Mouse (Mus musculus) CH12.LX (cell line): ENCODE results near the gene Zfp51. TPM values are rescaled to one million over a fixed set of nuclear protein-coding genes. Genes with fewer than 3 reads are reported as not detected.
A peak's percentile ranks its signal among the peaks of the same experiment; 100 is the strongest.
"Not testable (repeated sequence)": the region's sequence is repeated elsewhere in the genome, so short reads cannot be mapped to it uniquely, and the experiment has no call there.

Source experiments
- DNase-seq: peaks from one replicate; pipeline ENCODE4 v3.0.0-alpha.2; 2013; ENCODE audit errors: extremely low read depth
- H3K27ac ChIP-seq: 2 replicates; pipeline ENCODE4 v1.5.1; 2012; ENCODE audit warnings: low read depth, mild to moderate bottlenecking, control low read depth, moderate library complexity; ENCODE audit not compliant: insufficient read depth
- H3K27me3 ChIP-seq: replicated peaks from 2 replicates; pipeline ENCODE3; 2012; ENCODE audit warnings: inconsistent platforms
- H3K36me3 ChIP-seq, 2 experiments: replicated peaks in 1 of 2; 2 replicates each; pipeline versions ENCODE3 to v1.6.1; 2012; ENCODE audit warnings: inconsistent platforms in 1 of 2, low read length in 1 of 2, mild to moderate bottlenecking in 1 of 2, mixed read lengths in 1 of 2, moderate library complexity in 1 of 2; ENCODE audit not compliant: control insufficient read depth in 1 of 2, insufficient read depth in 1 of 2
- H3K4me1 ChIP-seq, 2 experiments: 2 replicates each; pipeline ENCODE4 v1.6.1; 2012; ENCODE audit warnings: inconsistent platforms in 1 of 2, moderate library complexity in 1 of 2; ENCODE audit not compliant: insufficient read depth in 2 of 2, control insufficient read depth in 1 of 2
- H3K4me2 ChIP-seq: 2 replicates; pipeline ENCODE4 v1.6.1; 2012; ENCODE audit warnings: low read depth, mild to moderate bottlenecking, control low read depth; ENCODE audit not compliant: poor library complexity, insufficient read depth, severe bottlenecking
- H3K4me3 ChIP-seq, 3 experiments: fragments of 150-350 bp in 1 of 3; sonication (generic) in 1 of 3; replicated peaks in 1 of 3; 2 replicates each; pipeline versions ENCODE3 to v1.5.1; 2011 to 2012; ENCODE audit warnings: low read depth in 2 of 3, low read length in 2 of 3, mild to moderate bottlenecking in 2 of 3, moderate library complexity in 2 of 3, control low read depth in 1 of 3, improper control_type of control experiment in 1 of 3, inconsistent platforms in 1 of 3, mixed read lengths in 1 of 3; ENCODE audit not compliant: poor library complexity in 1 of 3
- H3K79me2 ChIP-seq: replicated peaks from 2 replicates; pipeline ENCODE4 v1.6.1; 2012; ENCODE audit warnings: mild to moderate bottlenecking, moderate library complexity; ENCODE audit not compliant: control insufficient read depth, poor library complexity, insufficient read depth, severe bottlenecking; ENCODE audit errors: extremely low read depth
- H3K9ac ChIP-seq: 2 replicates; pipeline ENCODE4 v1.6.1; 2012; ENCODE audit warnings: low read depth, mild to moderate bottlenecking, control low read depth, moderate library complexity; ENCODE audit not compliant: insufficient read depth
- H3K9me3 ChIP-seq: replicated peaks from 2 replicates; pipeline ENCODE3; 2012; ENCODE audit warnings: low read length, inconsistent platforms, mixed read lengths
- CTCF ChIP-seq, 2 experiments: IDR thresholded peaks in 1 of 2; conservative IDR thresholded peaks in 1 of 2; 2 replicates each; pipeline ENCODE4 v1.5.1; 2011 to 2012; ENCODE audit warnings: low read depth in 2 of 2, low read length in 2 of 2, improper control_type of control experiment in 1 of 2, inconsistent platforms in 1 of 2, mild to moderate bottlenecking in 1 of 2, moderate library complexity in 1 of 2
- E2F4 ChIP-seq: IDR thresholded peaks from 2 replicates; pipeline ENCODE4 v1.6.1; 2011; ENCODE audit warnings: low read depth, low read length, improper control_type of control experiment; ENCODE audit not compliant: insufficient replicate concordance
- ELF1 ChIP-seq: IDR thresholded peaks from 2 replicates; pipeline ENCODE4 v1.6.1; 2014; ENCODE audit warnings: low read depth, mild to moderate bottlenecking, inconsistent platforms, low read length, improper control_type of control experiment
- GABPA ChIP-seq: IDR thresholded peaks from 2 replicates; pipeline ENCODE4 v1.6.1; 2012; ENCODE audit warnings: low read depth, low read length, improper control_type of control experiment, inconsistent platforms; ENCODE audit not compliant: insufficient replicate concordance
- HCFC1 ChIP-seq: IDR thresholded peaks from 2 replicates; pipeline ENCODE4 v1.6.1; 2012; ENCODE audit warnings: low read depth, mild to moderate bottlenecking, inconsistent platforms, low read length, improper control_type of control experiment
- MAX ChIP-seq: IDR thresholded peaks from 2 replicates; pipeline ENCODE4 v1.6.1; 2011; ENCODE audit warnings: low read length, improper control_type of control experiment
- MEF2A ChIP-seq: IDR thresholded peaks from 2 replicates; pipeline ENCODE4 v1.6.1; 2014; ENCODE audit warnings: low read depth, mild to moderate bottlenecking, inconsistent platforms, low read length, improper control_type of control experiment, borderline replicate concordance
- MXI1 ChIP-seq: IDR thresholded peaks from 2 replicates; pipeline ENCODE4 v1.6.1; 2011; ENCODE audit warnings: mild to moderate bottlenecking, low read depth, low read length, improper control_type of control experiment
- RAD21 ChIP-seq: IDR thresholded peaks from 2 replicates; pipeline ENCODE4 v1.6.1; 2011; ENCODE audit warnings: low read depth, mild to moderate bottlenecking, low read length, improper control_type of control experiment, moderate library complexity
- RCOR1 ChIP-seq: conservative IDR thresholded peaks from 2 replicates; pipeline ENCODE4 v1.6.1; 2012; ENCODE audit warnings: low read depth, mild to moderate bottlenecking, inconsistent platforms, low read length, improper control_type of control experiment
- SMC3 ChIP-seq: IDR thresholded peaks from 2 replicates; pipeline ENCODE4 v1.6.1; 2011; ENCODE audit warnings: low read depth, low read length, improper control_type of control experiment
- TBP ChIP-seq: conservative IDR thresholded peaks from 2 replicates; pipeline ENCODE4 v1.6.1; 2011; ENCODE audit warnings: low read depth, low read length, improper control_type of control experiment
- TCF12 ChIP-seq: IDR thresholded peaks from 2 replicates; pipeline ENCODE4 v1.6.1; 2014; ENCODE audit warnings: low read depth, mild to moderate bottlenecking, inconsistent platforms, low read length, improper control_type of control experiment
- UBTF ChIP-seq: IDR thresholded peaks from 2 replicates; pipeline ENCODE4 v1.6.1; 2012; ENCODE audit warnings: low read depth, mild to moderate bottlenecking, inconsistent platforms, low read length, improper control_type of control experiment, moderate library complexity
- USF2 ChIP-seq: conservative IDR thresholded peaks from 2 replicates; pipeline ENCODE4 v1.6.1; 2011; ENCODE audit warnings: low read depth, low read length, improper control_type of control experiment
- ZC3H11A ChIP-seq: IDR thresholded peaks from 2 replicates; pipeline ENCODE4 v1.6.1; 2012; ENCODE audit warnings: low read depth, mild to moderate bottlenecking, inconsistent platforms, low read length, improper control_type of control experiment
- ZKSCAN1 ChIP-seq: IDR thresholded peaks from 2 replicates; pipeline ENCODE4 v1.6.1; 2012; ENCODE audit warnings: low read depth, inconsistent platforms, low read length, improper control_type of control experiment, borderline replicate concordance
- ZNF384 ChIP-seq: IDR thresholded peaks from 2 replicates; pipeline ENCODE4 v1.6.1; 2012; ENCODE audit warnings: low read depth, low read length, improper control_type of control experiment, inconsistent platforms
- dilution Hi-C: fragments of 300-500 bp; cut with MboI; formaldehyde crosslinking; loops from 2 replicates; pipeline ENCODE4 v1.14.3; 2020; ENCODE audit warnings: low sequenced_read_pairs; ENCODE audit not compliant: extremely low pct_unique_long_range_greater_than_20kb, extremely low pct_ligation_motif_present
- in situ Hi-C: fragments of 300-500 bp; cut with MboI; formaldehyde crosslinking; loops from 3 replicates; pipeline ENCODE4 v1.14.3; 2019; ENCODE audit warnings: low sequenced_read_pairs, low pct_ligation_motif_present, low pct_unique_long_range_greater_than_20kb, mixed read lengths
- polyA plus RNA-seq: library from polyadenylated mRNA; unstranded; fragments of >175 nt; gene quantifications from 2 replicates; pipeline ENCODE4 v1.2.1, GENCODE M21; 2012; ENCODE audit warnings: low read depth; ENCODE audit not compliant: insufficient read length
- total RNA-seq, 2 experiments: library from RNA; depleted of rRNA; stranded (reverse); fragments of 300-350 nt in 1 of 2; fragments of >200 nt in 1 of 2; gene quantifications; 2 replicates each; pipeline ENCODE4 v1.2.3; 2012 to 2014

Gene Zfp51
- total and polyA plus RNA-seq, 3 experiments: 4.5 to 16.7 (median 6.1) TPM

DNA sequence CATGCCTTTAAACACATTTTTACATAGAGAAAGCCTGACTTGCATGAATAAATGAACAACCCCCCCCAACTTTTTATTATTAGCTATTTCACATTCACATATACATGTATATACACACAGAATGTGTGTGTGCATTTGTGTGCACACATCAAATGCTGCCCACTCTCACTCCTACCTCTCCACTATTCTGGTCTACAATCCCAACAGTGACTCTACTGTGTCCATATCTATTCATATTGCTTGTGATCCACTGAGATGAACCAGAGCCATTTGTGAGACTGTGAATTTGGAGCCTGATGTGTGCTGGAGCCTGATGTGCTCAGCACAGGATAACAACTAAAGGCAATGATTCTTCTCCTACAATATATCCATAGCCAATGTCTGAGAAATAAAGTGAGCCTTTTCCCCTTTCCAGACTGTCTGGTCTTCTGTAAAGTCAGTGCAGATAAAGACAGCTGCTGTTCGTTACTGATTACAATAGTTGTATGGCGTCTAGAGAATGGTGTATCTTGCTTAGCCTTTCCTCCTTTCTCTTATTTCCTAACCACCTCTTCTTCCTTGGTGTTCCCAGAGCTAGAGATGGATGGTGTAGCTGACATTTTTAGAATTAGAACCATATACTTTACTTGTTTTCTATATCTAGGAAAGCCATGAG lies 22.6 kb downstream of the Zfp51 start:
- no peak for DNase-seq
- in situ Hi-C loops (no loop called here), dilution Hi-C loops (no loop called here)
- H3K4me1 ChIP-seq: peaks cover 4 to 17% of the 10 kb centered on the region in 2 experiments; a peak in 2 of 4 replicates
- H3K79me2 ChIP-seq: no peaks in the 10 kb centered on the region; the same call in 1 of the 2 replicates
- H3K4me3 ChIP-seq: peak overlapping the region in 1 of 3 experiments; percentile 34
- H3K36me3 ChIP-seq: no peaks in the 10 kb centered on the region
- H3K9ac ChIP-seq: peak overlapping the region; percentile 96
- peak overlapping the region; percentile 60 for H3K27ac ChIP-seq
- TF ChIP-seq RCOR1: no peak
- no peak for TF ChIP-seq HCFC1
- TF ChIP-seq ZC3H11A: no peak
- TF ChIP-seq, all 38 proteins: peak for 0
- Histone ChIP-seq H3K27me3 (peaks cover 8% of the 10 kb centered on the region), H3K9me3 (no peaks in the 10 kb centered on the region), H3K4me2 (peak overlapping the region; percentile 47; the same call in 1 of the 2 replicates)

DNA sequence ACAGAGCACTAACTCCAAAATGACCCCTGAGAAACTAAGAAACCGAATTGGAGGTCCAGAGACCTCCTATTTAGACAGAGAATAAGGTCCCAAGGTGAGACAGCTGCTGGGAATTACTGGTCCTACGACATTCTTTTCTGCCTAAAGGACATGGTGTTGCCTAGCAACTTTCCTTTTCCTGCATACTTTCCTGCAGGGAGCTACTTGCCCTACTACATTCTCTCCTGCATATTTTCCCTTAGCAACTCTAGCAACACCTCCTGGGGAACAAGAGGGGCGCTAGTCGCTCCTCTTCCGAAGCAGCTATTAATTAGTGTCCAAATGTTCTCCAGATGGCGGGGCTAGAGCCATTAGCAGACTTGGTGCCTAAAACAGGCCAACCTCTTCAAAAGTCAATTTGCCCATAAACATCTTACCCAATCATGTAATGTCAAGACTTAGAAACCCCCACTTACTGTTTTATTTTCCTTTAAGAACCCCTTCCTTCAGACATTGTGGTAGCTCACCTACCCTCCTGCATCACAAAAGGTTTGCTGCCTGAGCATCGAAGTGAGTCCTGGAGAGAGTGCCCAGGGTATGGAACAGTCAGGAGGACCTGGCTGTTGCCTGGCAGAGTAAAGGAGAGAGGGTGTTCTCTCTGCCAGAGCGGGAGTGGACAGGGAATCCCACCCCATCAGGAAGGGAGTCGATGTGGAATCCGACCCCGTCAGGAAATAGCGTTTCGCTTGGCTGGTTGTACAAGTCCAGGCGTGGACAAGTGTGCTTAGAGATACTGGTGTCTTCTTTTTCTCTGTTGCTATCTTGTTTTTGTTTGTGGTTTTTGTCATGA lies 23.4 kb downstream of the Zfp51 start:
- dilution Hi-C loops: no loop called here
- in situ Hi-C loops: no loop called here
- Histone ChIP-seq H3K4me1 (peaks cover 4 to 17% of the 10 kb centered on the region in 2 experiments), H3K9me3 (no peaks in the 10 kb centered on the region), H3K27me3 (peaks cover 8% of the 10 kb centered on the region), H3K4me3 (peak overlapping the region in 2 of 3 experiments; percentile 34 to 66), H3K79me2 (no peaks in the 10 kb centered on the region; the same call in 1 of the 2 replicates), H3K4me2 (peak overlapping the region; percentile 47), H3K9ac (peak overlapping the region; percentile 96), H3K36me3 (no peaks in the 10 kb centered on the region), H3K27ac (peak overlapping the region; percentile 99)
- no peak for TF ChIP-seq ELF1
- peak in 1 of 2 experiments; percentile 62; a peak in 2 of 4 replicates for TF ChIP-seq CTCF (conservative IDR thresholded peaks at IDR 0.05 in 1 of 2, IDR thresholded peaks at IDR 0.05 in 1 of 2; ENCODE audit: low read depth in 2 of 2, low read length in 2 of 2)
- TF ChIP-seq MXI1: no peak
- 0 out of 2 replicates have a peak, but pooled peaks have one; percentile 20 for TF ChIP-seq MAX
- TF ChIP-seq ZC3H11A: no peak
- no peak for TF ChIP-seq TCF12
- TF ChIP-seq ZKSCAN1: no peak
- no peak for TF ChIP-seq E2F4
- TF ChIP-seq USF2: no peak
- no peak for TF ChIP-seq GABPA
- no peak for TF ChIP-seq UBTF
- TF ChIP-seq TBP: no peak
- TF ChIP-seq RAD21: peak; percentile 16
- TF ChIP-seq ZNF384: no peak
- no peak for TF ChIP-seq MEF2A
- no peak; the same call in 1 of the 2 replicates for TF ChIP-seq SMC3
- no peak for DNase-seq

DNA sequence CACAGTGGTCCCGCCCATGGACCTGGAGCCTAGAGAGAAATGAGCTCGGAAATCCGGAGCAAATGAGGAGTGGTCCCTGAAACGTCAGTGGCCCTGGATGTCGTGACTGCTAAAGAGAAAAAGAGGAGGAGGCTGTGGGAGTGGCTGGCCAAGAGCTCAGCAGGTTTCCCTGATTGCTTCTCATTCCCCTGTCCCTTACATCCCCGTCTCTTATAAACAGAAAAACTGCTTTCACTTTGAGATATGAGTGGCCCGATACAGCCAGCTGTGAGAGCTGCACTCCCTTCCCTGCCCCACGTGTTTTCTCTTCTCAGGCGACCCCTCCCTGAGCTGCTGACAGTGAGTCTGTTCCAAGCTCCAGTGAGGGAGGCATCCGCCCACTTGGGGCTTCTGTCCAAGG lies 24.6 kb downstream of the Zfp51 start:
- H3K27ac ChIP-seq: peak overlapping the region; percentile 64
- peak overlapping the region in 2 of 3 experiments; percentile 16 to 57 for H3K4me3 ChIP-seq
- in situ Hi-C loops: not testable (repeated sequence)

More for the DNA sequence above, 24.6 kb downstream of the Zfp51 start:
- dilution Hi-C loops, H3K79me2 ChIP-seq, H3K36me3 ChIP-seq, DNase-seq, H3K9me3 ChIP-seq: not testable (repeated sequence)
- Histone ChIP-seq H3K9ac (peak overlapping the region; percentile 66), H3K4me2 (peak overlapping the region; percentile 36; the same call in 1 of the 2 replicates), H3K4me1 (peaks cover 14 to 20% of the 10 kb centered on the region in 2 experiments), H3K27me3 (peaks cover 12% of the 10 kb centered on the region)
